Mouse (Mus musculus): Measurements from ENCODE around the gene Sp110. TPM values are rescaled to one million over a fixed set of nuclear protein-coding genes. Genes with fewer than 3 reads are reported as not detected.
"Not testable (repeated sequence)": the region's sequence is repeated elsewhere in the genome, so short reads cannot be mapped to it uniquely, and the experiment has no call there.

The Sp110 gene
- polyA plus RNA-seq, 1 experiment from 2014 or later: 2.1 TPM

DNA sequence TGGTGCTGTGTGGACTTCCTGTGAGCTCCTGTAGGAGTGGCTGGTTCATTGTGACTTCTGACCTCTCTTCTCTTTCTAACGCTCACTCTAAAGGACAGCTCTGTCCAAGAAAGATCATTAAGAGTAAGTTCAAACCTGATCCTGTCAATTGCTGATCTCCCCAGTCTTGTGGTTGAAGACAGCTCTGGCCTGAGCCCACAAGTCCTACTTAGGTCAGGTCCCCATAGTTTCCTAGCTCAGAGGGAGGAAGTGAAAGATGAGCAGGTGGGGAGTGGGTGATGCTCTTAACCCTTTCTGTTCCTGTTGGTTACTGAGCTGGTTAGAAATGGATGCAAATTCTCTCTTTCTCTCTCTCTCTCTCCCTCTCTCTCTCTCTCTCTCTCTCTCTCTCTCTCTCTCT lies 5.7 kb upstream of the Sp110 start:
- not testable (repeated sequence) for H3K27me3 ChIP-seq (ENCODE audit: insufficient read depth, low read length); ATAC-seq (replicated peaks; ENCODE audit: low FRiP score, low read depth); H3K27ac ChIP-seq; H3K4me3 ChIP-seq (replicated peaks; ENCODE audit: low read depth, low read length); H3K4me2 ChIP-seq (ENCODE audit: low read length); H3K9me3 ChIP-seq (replicated peaks; ENCODE audit: low read length); DNase-seq (ENCODE audit: low spot score); H3K36me3 ChIP-seq (ENCODE audit: insufficient read depth, low read length); H3K4me1 ChIP-seq (replicated peaks; ENCODE audit: insufficient read depth, low read length); H3K9ac ChIP-seq (ENCODE audit: low read depth, low read length)
- WGBS: no CpG with 5 or more reads among the region's 1 CpGs

DNA sequence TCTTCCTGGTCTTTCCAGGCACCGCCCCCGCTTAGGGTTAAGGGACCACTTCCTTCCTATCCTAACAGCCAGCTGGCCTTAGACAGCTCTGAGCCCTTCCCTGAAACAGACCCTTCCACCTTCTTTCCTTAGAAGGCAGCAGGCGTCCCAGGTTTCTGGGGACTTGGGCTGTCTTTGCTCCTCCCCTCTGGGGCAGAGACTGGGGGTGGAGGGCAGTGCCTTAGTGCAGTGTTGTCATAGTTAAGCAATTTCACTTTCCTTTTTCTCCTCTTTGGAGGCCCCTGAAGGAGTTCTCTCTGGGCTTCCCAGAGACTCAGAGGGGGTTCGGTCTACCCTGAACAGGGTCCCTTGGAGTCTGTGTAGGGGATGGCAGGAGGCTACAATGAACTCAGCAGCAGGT lies 2.2 kb upstream of the Sp110 start:
- H3K4me3 ChIP-seq (replicated peaks; ENCODE audit: low read depth, low read length); H3K4me1 ChIP-seq (replicated peaks; ENCODE audit: insufficient read depth, low read length); H3K4me2 ChIP-seq (ENCODE audit: low read length); H3K9me3 ChIP-seq (replicated peaks; ENCODE audit: low read length); DNase-seq (ENCODE audit: low spot score); H3K36me3 ChIP-seq (ENCODE audit: insufficient read depth, low read length); H3K27ac ChIP-seq; H3K27me3 ChIP-seq (ENCODE audit: insufficient read depth, low read length); H3K9ac ChIP-seq (ENCODE audit: low read depth, low read length); ATAC-seq (replicated peaks; ENCODE audit: low FRiP score, low read depth): not testable (repeated sequence)
- 59% methylated on average over 4 of the region's 4 CpGs for WGBS

- H3K4me2 ChIP-seq (ENCODE audit: low read length); H3K27ac ChIP-seq; H3K9ac ChIP-seq (ENCODE audit: low read depth, low read length); H3K4me3 ChIP-seq (replicated peaks; ENCODE audit: low read depth, low read length); ATAC-seq (replicated peaks; ENCODE audit: low FRiP score, low read depth); DNase-seq (ENCODE audit: low spot score); H3K36me3 ChIP-seq (ENCODE audit: insufficient read depth, low read length); H3K9me3 ChIP-seq (replicated peaks; ENCODE audit: low read length); H3K4me1 ChIP-seq (replicated peaks; ENCODE audit: insufficient read depth, low read length); H3K27me3 ChIP-seq (ENCODE audit: insufficient read depth, low read length): not testable (repeated sequence)
- WGBS: no CpG with 5 or more reads among the region's 5 CpGs
These were observed 1.5 kb upstream of the Sp110 start, which contains the start of gene Sp140 for GRCm38 (mm10) chr1:85600078-85600477. Sp140 (plus strand) TSS chr1:85600378.

GRCm38 (mm10) chr1:85592526-85592925 lies 6.1 kb downstream of the Sp110 start:
- H3K9me3 ChIP-seq (replicated peaks; ENCODE audit: low read length); H3K4me1 ChIP-seq (replicated peaks; ENCODE audit: insufficient read depth, low read length); H3K27ac ChIP-seq; H3K4me2 ChIP-seq (ENCODE audit: low read length); H3K27me3 ChIP-seq (ENCODE audit: insufficient read depth, low read length); ATAC-seq (replicated peaks; ENCODE audit: low FRiP score, low read depth); H3K36me3 ChIP-seq (ENCODE audit: insufficient read depth, low read length); H3K4me3 ChIP-seq (replicated peaks; ENCODE audit: low read depth, low read length); DNase-seq (ENCODE audit: low spot score); H3K9ac ChIP-seq (ENCODE audit: low read depth, low read length): not testable (repeated sequence)
- WGBS: 80% methylated on average over 8 of the region's 8 CpGs

GRCm38 (mm10) chr1:85588697-85589096 lies 9.9 kb downstream of the Sp110 start:
- ATAC-seq (replicated peaks; ENCODE audit: low FRiP score, low read depth); DNase-seq (ENCODE audit: low spot score); H3K4me3 ChIP-seq (replicated peaks; ENCODE audit: low read depth, low read length); H3K9ac ChIP-seq (ENCODE audit: low read depth, low read length); H3K36me3 ChIP-seq (ENCODE audit: insufficient read depth, low read length); H3K4me2 ChIP-seq (ENCODE audit: low read length); H3K27ac ChIP-seq; H3K27me3 ChIP-seq (ENCODE audit: insufficient read depth, low read length); H3K4me1 ChIP-seq (replicated peaks; ENCODE audit: insufficient read depth, low read length); H3K9me3 ChIP-seq (replicated peaks; ENCODE audit: low read length): not testable (repeated sequence)
- WGBS: 57% methylated on average over 1 of the region's 2 CpGs

DNA sequence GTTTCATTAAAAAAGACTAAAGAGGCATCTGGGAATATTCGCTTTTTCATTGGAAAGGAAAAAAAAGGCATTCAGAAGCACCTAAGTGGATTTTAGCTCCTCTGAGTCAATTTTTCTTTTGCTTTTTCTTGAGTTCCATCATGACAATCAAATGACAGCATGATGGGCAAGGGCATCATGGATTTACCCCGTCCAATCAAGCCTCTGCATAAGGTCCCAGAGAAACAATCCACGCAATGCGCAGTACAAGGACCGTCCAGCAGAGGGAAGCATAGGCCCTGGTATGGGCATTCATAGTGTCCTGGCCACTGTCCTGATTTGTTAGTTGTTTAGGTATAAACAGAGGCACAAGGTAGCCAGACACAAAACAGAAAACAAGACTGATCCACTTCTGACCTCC lies 17.1 kb downstream of the Sp110 start:
- H3K4me2 ChIP-seq (ENCODE audit: low read length); H3K4me1 ChIP-seq (replicated peaks; ENCODE audit: insufficient read depth, low read length); H3K9me3 ChIP-seq (replicated peaks; ENCODE audit: low read length); H3K4me3 ChIP-seq (replicated peaks; ENCODE audit: low read depth, low read length); DNase-seq (ENCODE audit: low spot score); H3K36me3 ChIP-seq (ENCODE audit: insufficient read depth, low read length); H3K27ac ChIP-seq; H3K9ac ChIP-seq (ENCODE audit: low read depth, low read length); ATAC-seq (replicated peaks; ENCODE audit: low FRiP score, low read depth); H3K27me3 ChIP-seq (ENCODE audit: insufficient read depth, low read length): not testable (repeated sequence)
- TF ChIP-seq CTCF (IDR thresholded peaks at IDR 0.05; ENCODE audit: low read depth): peak; percentile 46
- 30% methylated on average over 5 of the region's 5 CpGs for WGBS

- ATAC-seq (replicated peaks; ENCODE audit: low FRiP score, low read depth); DNase-seq (ENCODE audit: low spot score); H3K4me2 ChIP-seq (ENCODE audit: low read length); H3K4me3 ChIP-seq (replicated peaks; ENCODE audit: low read depth, low read length); H3K27me3 ChIP-seq (ENCODE audit: insufficient read depth, low read length); H3K9me3 ChIP-seq (replicated peaks; ENCODE audit: low read length); H3K4me1 ChIP-seq (replicated peaks; ENCODE audit: insufficient read depth, low read length); H3K9ac ChIP-seq (ENCODE audit: low read depth, low read length); H3K36me3 ChIP-seq (ENCODE audit: insufficient read depth, low read length); H3K27ac ChIP-seq: not testable (repeated sequence)
- 66% methylated on average over 3 of the region's 3 CpGs for WGBS
These were observed 18.0 kb downstream of the Sp110 start for GRCm38 (mm10) chr1:85580578-85580977.

GRCm38 (mm10) chr1:85580148-85580534 lies 18.5 kb downstream of the Sp110 start:
- ATAC-seq (replicated peaks; ENCODE audit: low FRiP score, low read depth): peak; percentile 54
- H3K27ac ChIP-seq; DNase-seq (ENCODE audit: low spot score); H3K4me3 ChIP-seq (replicated peaks; ENCODE audit: low read depth, low read length); H3K9me3 ChIP-seq (replicated peaks; ENCODE audit: low read length); H3K27me3 ChIP-seq (ENCODE audit: insufficient read depth, low read length); H3K4me2 ChIP-seq (ENCODE audit: low read length); H3K36me3 ChIP-seq (ENCODE audit: insufficient read depth, low read length); H3K4me1 ChIP-seq (replicated peaks; ENCODE audit: insufficient read depth, low read length); H3K9ac ChIP-seq (ENCODE audit: low read depth, low read length): not testable (repeated sequence)
- 80% methylated on average over 2 of the region's 4 CpGs for WGBS

GRCm38 (mm10) chr1:85579199-85580147 lies 19.1 kb downstream of the Sp110 start:
- H3K36me3 ChIP-seq (ENCODE audit: insufficient read depth, low read length); H3K27ac ChIP-seq; H3K4me3 ChIP-seq (replicated peaks; ENCODE audit: low read depth, low read length); H3K9ac ChIP-seq (ENCODE audit: low read depth, low read length); H3K27me3 ChIP-seq (ENCODE audit: insufficient read depth, low read length); DNase-seq (ENCODE audit: low spot score); H3K4me1 ChIP-seq (replicated peaks; ENCODE audit: insufficient read depth, low read length); H3K9me3 ChIP-seq (replicated peaks; ENCODE audit: low read length); H3K4me2 ChIP-seq (ENCODE audit: low read length): not testable (repeated sequence)
- WGBS: 55% methylated on average over 6 of the region's 7 CpGs
- peak; percentile 46; the same call in 1 of the 2 replicates for ATAC-seq (replicated peaks; ENCODE audit: low FRiP score, low read depth)
